Mouse (Mus musculus) stomach, postnatal 0 days (tissue): Measurements from ENCODE around the gene Olfr875.

Experiments
- CTCF ChIP-seq: IDR thresholded peaks from 2 replicates; pipeline ENCODE4 v1.5.1; 2016; ENCODE audit warnings: antibody characterized with exemption, low read depth, mild to moderate bottlenecking, moderate library complexity
- EP300 ChIP-seq: optimal IDR thresholded peaks from 2 replicates; pipeline ENCODE3; 2016; ENCODE audit warnings: antibody characterized with exemption

- TF ChIP-seq CTCF, result no peak
- TF ChIP-seq EP300, result no peak
These were observed 19.7 kb upstream of the Olfr875 start for GRCm38 (mm10) chr9:37752006-37752405.
